Mouse (Mus musculus) heart, adult 2 months (tissue): ENCODE data around the gene Ssbp3.

Experiments used
- CTCF ChIP-seq: fragments of 200-600 bp; IDR thresholded peaks from 2 replicates; pipeline ENCODE4 v1.8.1; 2022; ENCODE audit warnings: antibody characterized with exemption, mild to moderate bottlenecking, moderate library complexity
- EP300 ChIP-seq: fragments of 200-500 bp; IDR thresholded peaks from 2 replicates; pipeline ENCODE4 v1.6.1; 2011; ENCODE audit warnings: low read depth, low read length, control low read depth; ENCODE audit not compliant: insufficient read depth
- POLR2A ChIP-seq: fragments of 200-500 bp; IDR thresholded peaks from 2 replicates; pipeline ENCODE4 v1.6.1; 2011; ENCODE audit warnings: mild to moderate bottlenecking, low read depth, low read length, control low read depth; ENCODE audit not compliant: insufficient read depth

GRCm38 (mm10) chr4:106982344-106983121 is 72.0 kb downstream of the Ssbp3 start:
- TF ChIP-seq CTCF (no peak), POLR2A (no peak), EP300 (no peak)
